Mouse (Mus musculus): ENCODE measurements around the gene Samd7. TPM values are rescaled to one million over a fixed set of nuclear protein-coding genes. Genes with fewer than 3 reads are reported as not detected.

Gene Samd7
- polyA plus RNA-seq, 1 experiment from 2014 or later, result not detected

Other genes starting within 250 kb of the Samd7 start
- gene Mecom, start 198.3 kb upstream of the Samd7 start, polyA plus RNA-seq (2016; fragmentation: Nextera tagmentation; extraction: Ambion mirVana), result 25.9 and 33.2 TPM in 2 replicates
- 0.18 TPM in 1 of 2 replicates, not detected in the other for gene Actrt3, start 146.4 kb upstream of the Samd7 start, polyA plus RNA-seq (2016; fragmentation: Nextera tagmentation; extraction: Ambion mirVana)
- gene Mynn, start 144.2 kb upstream of the Samd7 start, polyA plus RNA-seq (2016; fragmentation: Nextera tagmentation; extraction: Ambion mirVana), result 34.7 and 39.6 TPM in 2 replicates
- gene Lrriq4, start 101.8 kb upstream of the Samd7 start, polyA plus RNA-seq (2016; fragmentation: Nextera tagmentation; extraction: Ambion mirVana), result not detected in 2 replicates
- gene Lrrc34, start 98.4 kb upstream of the Samd7 start, polyA plus RNA-seq (2016; fragmentation: Nextera tagmentation; extraction: Ambion mirVana), result 0.88 and 1.3 TPM in 2 replicates
- gene Lrrc31, start 46.5 kb upstream of the Samd7 start, polyA plus RNA-seq (2016; fragmentation: Nextera tagmentation; extraction: Ambion mirVana), result not detected in 2 replicates
- gene Sec62, start 46.6 kb downstream of the Samd7 start, polyA plus RNA-seq (2016; fragmentation: Nextera tagmentation; extraction: Ambion mirVana), result 80.2 and 88.0 TPM in 2 replicates
- 2.6 and 2.8 TPM in 2 replicates for gene Gpr160, start 109.7 kb downstream of the Samd7 start, polyA plus RNA-seq (2016; fragmentation: Nextera tagmentation; extraction: Ambion mirVana)
- 5.8 and 6.2 TPM in 2 replicates for gene Phc3, start 223.1 kb downstream of the Samd7 start, polyA plus RNA-seq (2016; fragmentation: Nextera tagmentation; extraction: Ambion mirVana)
- gene Prkci, start 249.5 kb downstream of the Samd7 start, polyA plus RNA-seq (2016; fragmentation: Nextera tagmentation; extraction: Ambion mirVana), result 33.1 and 39.2 TPM in 2 replicates

All from midbrain, embryonic 12.5 days (tissue).